Mouse (Mus musculus) urinary bladder, postnatal 4 days (tissue): ENCODE measurements around the gene Rai1.

Experiments
- DNase-seq, 2 experiments: peaks; one replicate each; pipeline ENCODE4 v3.0.0; 2021 to 2022; ENCODE audit warnings: low spot score in 2 of 2

Rai1 gene

GRCm38 (mm10) chr11:60094909-60095810, 9.7 kb upstream of the Rai1 start:
- DNase-seq: no peak

GRCm38 (mm10) chr11:60099555-60100186, 5.1 kb upstream of the Rai1 start:
- DNase-seq: no peak

- no peak for DNase-seq
Observed at GRCm38 (mm10) chr11:60100827-60101555, 3.8 kb upstream of the Rai1 start.

- no peak for DNase-seq
Observed at GRCm38 (mm10) chr11:60101986-60102385, 2.8 kb upstream of the Rai1 start.

GRCm38 (mm10) chr11:60102664-60103063, 2.1 kb upstream of the Rai1 start:
- no peak for DNase-seq

GRCm38 (mm10) chr11:60103567-60103966, 1.2 kb upstream of the Rai1 start:
- no peak for DNase-seq

GRCm38 (mm10) chr11:60105593-60106542, 1.1 kb downstream of the Rai1 start:
- DNase-seq: peak; percentile 65 to 68

GRCm38 (mm10) chr11:60106543-60107110, 1.8 kb downstream of the Rai1 start:
- peak; percentile 49 to 69 for DNase-seq

- DNase-seq: no peak
Observed at GRCm38 (mm10) chr11:60107449-60107848, 2.6 kb downstream of the Rai1 start.

- peak in 1 of 2 experiments; percentile 37 for DNase-seq
Observed at GRCm38 (mm10) chr11:60108631-60109172, 3.9 kb downstream of the Rai1 start.

- no peak for DNase-seq
Observed at GRCm38 (mm10) chr11:60110386-60110785, 5.6 kb downstream of the Rai1 start.

- DNase-seq: no peak
Observed at GRCm38 (mm10) chr11:60111576-60111975, 6.8 kb downstream of the Rai1 start.

- peak in 1 of 2 experiments; percentile 47 for DNase-seq
Observed at GRCm38 (mm10) chr11:60113624-60114023, 8.8 kb downstream of the Rai1 start.

GRCm38 (mm10) chr11:60114296-60115023, 9.6 kb downstream of the Rai1 start:
- DNase-seq: peak; percentile 49 to 62

GRCm38 (mm10) chr11:60115024-60115538, 10.3 kb downstream of the Rai1 start:
- peak; percentile 89 to 91 for DNase-seq

GRCm38 (mm10) chr11:60115638-60116276, 10.9 kb downstream of the Rai1 start:
- no peak for DNase-seq

GRCm38 (mm10) chr11:60120586-60121262, 15.9 kb downstream of the Rai1 start:
- DNase-seq: no peak

GRCm38 (mm10) chr11:60122611-60123010, 17.8 kb downstream of the Rai1 start:
- DNase-seq: no peak
